Mouse (Mus musculus) liver (tissue): ENCODE results near the gene Gpd1.
A peak's percentile ranks its signal among the peaks of the same experiment; 100 is the strongest.

ENCODE experiments used
- DNase-seq: peaks from one replicate; pipeline ENCODE4 v3.0.0-alpha.2; 2020; ENCODE audit warnings: mixed read lengths

The Gpd1 gene

DNA sequence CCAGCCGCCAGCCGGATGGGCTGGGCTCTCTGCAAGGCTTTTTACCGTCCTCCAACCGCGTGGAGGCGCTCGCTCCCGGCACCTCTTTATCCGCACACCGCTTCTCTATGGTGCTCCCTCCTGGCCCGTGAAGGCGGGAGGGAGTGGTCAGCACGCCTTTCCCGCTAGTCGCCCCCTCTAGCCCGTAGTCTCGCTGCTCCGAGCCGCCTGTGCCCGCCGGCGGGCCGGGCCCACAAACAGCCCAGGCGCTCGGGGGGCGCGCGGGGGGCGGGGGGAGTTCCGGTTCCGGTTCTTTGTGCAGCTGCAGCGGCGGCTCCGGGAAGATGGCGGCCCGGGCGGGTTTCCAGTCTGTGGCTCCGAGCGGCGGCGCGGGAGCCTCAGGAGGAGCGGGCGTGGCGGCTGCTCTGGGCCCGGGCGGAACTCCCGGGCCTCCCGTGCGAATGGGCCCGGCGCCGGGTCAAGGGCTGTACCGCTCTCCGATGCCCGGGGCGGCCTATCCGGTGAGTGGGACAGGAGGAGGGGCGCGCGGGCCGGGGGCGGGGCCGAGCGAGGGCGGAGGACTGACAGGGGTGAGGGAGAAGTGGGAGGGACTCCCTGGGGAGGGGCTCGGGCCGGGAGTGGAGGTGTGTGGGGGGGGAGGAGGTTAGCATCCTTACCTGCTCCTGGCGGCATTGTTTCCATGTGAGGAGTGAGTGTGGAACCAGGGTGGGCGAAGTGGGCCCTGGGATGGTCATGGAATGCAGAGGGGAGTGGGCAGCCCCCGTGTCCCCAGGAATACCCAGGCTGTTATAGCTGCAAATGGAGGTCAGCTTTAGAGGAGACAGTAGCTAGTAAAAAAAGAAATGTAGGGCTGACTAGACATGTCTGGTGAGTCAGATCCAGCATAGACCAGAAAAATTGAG lies 15.1 kb upstream of the Gpd1 start, which contains the start of gene Smarcd1:
TSS of gene Smarcd1 (plus strand) at position 131 of the 902 bp plus-strand sequence.
- peak; percentile 94 for DNase-seq

DNA sequence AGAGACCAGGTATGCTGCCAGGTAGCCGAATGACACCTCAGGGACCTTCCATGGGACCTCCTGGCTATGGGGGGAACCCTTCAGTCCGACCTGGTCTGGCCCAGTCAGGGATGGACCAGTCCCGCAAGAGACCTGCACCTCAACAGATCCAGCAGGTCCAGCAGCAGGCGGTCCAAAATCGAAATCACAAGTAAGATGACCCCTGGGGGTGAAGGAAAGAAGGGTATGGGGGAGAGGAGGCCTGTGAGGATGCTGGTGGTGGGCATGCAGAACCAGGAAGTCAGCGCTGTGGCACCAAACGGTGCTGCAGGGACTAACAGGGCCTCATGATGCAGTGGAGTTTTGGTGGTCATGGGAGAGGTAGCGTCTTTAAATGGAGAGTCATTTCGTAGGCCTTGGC lies 14.2 kb upstream of the Gpd1 start:
- no peak for DNase-seq

GRCm38 (mm10) chr15:99703676-99704040 lies 13.7 kb upstream of the Gpd1 start:
- DNase-seq, result no peak

- no peak for DNase-seq
Measured at GRCm38 (mm10) chr15:99704041-99704681, 13.2 kb upstream of the Gpd1 start.

DNA sequence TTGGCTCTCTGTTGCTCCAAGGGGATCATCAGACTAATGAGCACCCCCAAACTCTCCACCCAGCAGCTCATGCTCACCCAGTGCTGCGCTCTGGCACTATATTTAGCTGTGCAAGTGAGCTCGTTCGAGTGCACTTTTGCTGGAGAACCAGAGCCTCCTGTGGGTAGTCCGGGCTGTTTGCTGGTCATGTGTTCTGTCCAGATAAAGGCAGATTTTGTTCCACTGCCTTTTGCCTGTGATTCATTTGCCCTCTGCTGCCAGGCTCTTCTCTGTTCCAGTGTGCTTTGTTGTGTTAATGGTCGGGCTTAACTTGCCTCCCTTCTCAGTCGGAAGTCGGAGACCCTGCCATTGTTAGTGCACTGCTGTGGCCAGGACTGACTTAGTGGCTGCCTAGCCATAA lies 12.4 kb upstream of the Gpd1 start:
- no peak for DNase-seq

DNA sequence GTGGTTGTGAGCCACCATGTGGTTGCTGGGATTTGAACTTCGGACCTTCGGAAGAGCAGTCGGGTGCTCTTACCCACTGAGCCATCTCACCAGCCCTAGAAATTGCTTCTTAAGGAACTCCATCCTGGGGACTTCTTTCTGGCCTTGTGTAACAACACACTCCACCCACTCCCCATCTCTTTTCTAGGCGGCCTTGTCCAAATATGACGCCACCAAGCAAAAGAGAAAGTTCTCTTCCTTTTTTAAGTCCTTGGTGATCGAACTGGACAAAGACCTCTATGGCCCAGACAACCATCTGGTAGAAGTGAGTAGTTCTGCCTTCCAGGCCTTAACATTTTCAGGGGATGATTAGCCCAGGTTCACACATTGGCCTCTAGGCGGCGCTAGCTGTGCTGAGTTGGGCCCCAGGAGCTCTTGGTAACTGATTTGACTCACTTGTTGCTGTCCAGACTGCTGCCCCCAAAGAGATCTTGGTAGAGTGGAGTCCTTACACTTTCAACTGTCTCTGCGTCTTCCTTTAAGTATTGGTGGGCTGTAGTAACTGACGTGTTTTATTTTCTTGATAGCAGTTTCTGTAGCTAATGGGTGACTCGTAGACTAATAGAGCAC lies 11.8 kb upstream of the Gpd1 start, which contains the start of gene Gm17349:
TSS of gene Gm17349 (minus strand) at position 51 of the 609 bp plus-strand sequence.
- peak; percentile 64 for DNase-seq

DNA sequence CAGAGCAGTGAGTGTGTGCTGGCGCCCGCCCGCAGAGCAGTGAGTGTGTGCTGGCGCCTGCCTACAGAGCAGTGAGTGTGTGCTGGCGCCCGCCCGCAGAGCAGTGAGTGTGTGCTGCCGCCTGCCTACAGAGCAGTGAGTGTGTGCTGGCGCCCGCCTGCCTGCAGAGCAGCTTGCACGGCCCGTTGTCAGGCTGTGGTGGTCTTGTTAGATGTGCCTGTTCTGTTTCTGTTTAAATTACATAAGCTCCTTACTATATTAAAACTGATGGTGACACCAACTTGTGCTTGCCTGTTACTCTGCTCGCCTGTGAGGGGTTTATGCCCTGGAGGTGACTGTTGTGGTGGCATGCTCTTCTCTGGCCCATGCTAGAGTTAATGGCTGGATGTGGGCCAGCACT lies 9.1 kb upstream of the Gpd1 start:
- DNase-seq, result no peak

DNA sequence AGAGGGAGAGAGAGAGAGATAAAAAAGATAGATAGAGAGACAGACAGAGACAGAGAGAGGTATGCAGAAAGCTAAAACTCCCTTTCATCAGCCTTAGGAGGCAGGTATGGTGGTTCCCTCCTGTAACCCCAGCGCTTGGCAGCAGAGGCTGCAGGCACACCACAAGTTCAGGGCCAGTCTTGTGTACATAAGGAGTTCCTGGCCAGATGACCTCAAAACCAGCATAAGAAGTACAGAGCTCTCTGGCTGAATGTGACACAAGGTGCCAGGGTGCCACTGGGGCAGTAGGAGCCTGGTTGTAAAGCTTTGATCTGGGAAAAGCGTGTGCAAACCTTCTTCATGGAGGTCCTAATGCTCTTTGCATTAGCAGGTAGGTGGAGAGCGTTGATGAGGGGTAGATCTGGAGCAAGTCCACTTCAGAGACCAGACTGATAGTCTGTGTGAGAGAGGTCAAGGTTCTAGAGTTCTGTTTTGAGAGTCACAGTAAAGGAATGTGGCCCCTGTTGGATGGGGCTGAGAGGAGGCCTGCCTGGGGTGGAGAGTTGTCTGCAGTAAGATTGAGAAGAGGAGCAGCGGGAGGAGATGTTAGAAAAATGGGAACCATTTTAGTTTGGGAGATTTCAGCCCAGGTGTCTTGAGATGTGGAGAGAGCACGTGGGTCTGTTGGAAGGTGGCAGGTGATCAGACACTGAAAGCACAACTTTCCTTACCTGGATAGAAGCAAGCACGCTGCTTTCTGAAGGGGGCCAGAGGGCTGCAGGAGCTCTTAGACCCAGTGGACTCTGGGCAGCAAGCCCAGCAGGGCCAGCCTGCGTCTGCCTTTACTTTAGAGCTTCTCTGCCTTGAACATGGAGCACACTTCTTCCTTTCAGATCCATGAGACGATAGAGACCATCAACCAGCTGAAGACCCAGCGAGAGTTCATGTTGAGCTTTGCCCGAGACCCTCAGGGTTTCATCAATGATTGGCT lies 6.8 kb upstream of the Gpd1 start:
- no peak for DNase-seq

GRCm38 (mm10) chr15:99711491-99711890 lies 5.8 kb upstream of the Gpd1 start:
- no peak for DNase-seq

- no peak for DNase-seq
Measured at GRCm38 (mm10) chr15:99712666-99713559, 4.4 kb upstream of the Gpd1 start.

DNA sequence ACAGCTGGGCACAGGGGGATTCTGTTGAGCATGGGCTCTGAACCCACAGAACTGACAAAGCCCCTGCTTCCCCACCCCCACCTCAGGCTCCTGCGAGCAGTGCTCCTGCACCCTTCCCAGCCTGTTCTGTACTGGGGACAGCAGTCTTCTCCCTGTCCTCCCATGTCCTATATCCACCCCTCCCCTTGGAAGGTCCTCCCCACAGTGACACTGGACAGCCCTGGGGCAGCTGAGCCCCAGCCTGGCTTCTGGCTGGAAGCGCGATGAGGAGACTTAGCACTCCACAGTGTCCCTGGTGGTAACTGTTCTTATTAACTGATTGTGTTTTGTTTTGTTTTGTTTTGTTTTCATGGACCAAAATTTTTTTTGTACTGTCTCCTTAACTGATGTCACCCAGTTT lies 3.7 kb upstream of the Gpd1 start:
- no peak for DNase-seq

DNA sequence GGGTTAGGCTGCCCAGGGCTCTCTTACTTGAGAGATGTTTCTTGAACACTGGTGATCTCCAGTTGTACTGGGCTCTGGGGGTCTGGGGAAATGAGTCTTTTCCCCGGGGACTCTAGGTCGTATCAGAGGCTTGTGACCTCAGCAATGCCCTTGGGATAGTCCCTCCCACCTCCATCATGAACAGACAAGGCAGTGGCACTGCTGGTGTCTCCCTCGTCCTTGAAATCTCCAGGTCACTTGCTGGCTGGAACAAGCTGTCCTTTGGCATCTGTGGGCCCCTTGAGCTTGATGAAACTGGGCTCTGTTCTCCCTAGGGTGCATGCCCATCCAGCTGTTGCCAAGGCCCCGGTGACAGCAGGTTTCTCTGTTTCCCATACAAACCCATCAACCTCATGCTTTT lies 3.1 kb upstream of the Gpd1 start:
- DNase-seq, result no peak

- peak; percentile 68 for DNase-seq
Measured at GRCm38 (mm10) chr15:99714858-99715257, 2.5 kb upstream of the Gpd1 start.

GRCm38 (mm10) chr15:99715361-99715865 lies 1.9 kb upstream of the Gpd1 start:
- peak; percentile 24 for DNase-seq

DNA sequence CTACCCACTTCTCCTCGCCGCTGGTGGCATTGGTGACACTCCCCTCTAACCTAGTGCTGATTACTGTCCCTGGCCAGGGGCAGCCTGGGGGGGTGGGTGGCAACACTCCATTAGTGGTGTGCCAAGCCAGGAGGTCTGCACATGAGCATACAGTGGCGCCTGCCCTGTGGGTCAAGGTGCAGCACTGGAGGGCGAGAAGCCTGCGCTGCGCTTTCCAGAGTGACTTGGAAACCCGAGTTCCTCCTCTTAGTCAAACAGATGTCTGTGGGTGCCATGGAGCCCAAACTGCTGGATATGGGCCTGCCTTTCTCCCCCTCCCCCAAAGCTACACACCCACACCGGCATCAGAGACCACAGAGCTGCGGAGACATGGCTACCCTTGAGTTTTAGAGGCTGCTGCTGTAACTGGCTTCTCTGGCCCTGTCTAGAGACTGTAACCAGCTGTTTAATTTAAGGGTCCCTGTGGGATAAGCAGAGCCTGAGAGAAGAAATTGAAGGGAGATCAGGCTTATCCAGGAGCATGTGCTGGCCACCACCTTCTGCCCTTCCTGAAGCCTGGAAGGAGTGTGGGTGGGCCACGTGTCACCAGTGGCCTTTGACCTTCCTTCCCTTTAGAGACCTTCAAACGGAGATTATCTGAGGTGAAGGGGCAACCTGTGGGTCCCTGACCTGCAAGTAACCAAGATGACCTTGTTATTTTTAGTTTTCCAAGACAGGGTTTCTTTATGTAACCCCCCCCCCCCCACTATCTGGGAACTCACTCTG lies 1.2 kb upstream of the Gpd1 start:
- DNase-seq, result no peak

DNA sequence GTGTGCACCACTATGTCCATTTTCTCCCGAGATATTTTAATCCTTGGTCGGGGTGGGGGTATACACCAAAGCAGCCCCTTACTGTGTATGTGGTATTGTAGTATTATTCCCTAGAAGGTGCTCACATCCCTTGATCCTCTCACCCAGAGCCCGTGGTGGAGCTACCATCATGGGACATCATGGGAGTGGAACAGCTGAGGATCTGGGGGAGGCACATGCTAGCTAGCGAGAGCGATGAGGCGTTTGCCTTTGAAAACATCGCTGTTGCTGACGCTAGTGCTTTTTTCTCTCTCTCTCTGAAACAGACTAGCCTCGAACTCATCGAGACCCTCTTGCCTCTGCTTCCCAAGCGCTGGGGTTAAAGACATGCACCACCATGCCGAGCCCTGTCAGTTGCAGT lies 501 bp upstream of the Gpd1 start:
- DNase-seq, result no peak

GRCm38 (mm10) chr15:99718461-99719021 lies 1.2 kb downstream of the Gpd1 start:
- DNase-seq, result no peak

- DNase-seq, result no peak
Measured at GRCm38 (mm10) chr15:99719865-99720264, 2.5 kb downstream of the Gpd1 start.

DNA sequence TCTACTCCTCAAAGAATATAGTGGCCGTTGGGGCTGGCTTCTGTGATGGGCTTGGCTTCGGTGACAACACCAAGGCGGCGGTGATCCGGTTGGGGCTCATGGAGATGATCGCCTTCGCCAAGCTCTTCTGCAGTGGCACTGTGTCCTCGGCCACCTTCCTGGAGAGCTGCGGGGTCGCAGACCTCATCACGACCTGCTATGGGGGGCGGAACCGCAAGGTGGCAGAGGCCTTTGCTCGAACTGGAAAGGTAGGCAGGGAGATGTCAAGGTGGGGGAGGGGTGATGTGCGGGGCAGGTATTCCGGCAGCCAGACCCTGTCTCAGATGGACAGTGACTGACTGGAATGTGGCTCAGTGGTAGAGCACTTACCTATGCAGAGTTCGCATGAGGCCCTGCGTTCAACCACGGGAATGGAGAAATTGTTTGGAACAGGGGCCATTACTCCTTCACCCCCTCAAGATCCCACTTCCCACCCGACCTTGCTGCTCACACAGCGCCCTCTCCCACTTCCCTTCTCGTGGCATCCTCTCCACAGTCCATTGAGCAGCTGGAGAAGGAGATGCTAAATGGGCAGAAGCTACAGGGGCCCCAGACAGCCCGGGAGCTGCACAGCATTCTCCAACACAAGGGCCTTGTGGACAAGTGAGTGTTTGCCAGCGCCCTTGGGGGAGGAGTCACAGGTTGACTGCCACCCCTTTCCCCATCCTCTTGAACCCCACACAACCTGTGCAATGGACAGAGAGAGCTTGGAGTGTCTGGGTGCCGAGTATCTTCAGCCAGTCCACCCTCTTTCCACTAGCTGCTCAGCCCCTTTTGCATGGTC lies 4.8 kb downstream of the Gpd1 start:
- DNase-seq, result no peak
